Mouse (Mus musculus) kidney, adult 18-20 months (tissue): Measurements from ENCODE around the gene Eepd1.
"Not testable (repeated sequence)": the region's sequence is repeated elsewhere in the genome, so short reads cannot be mapped to it uniquely, and the experiment has no call there.

ENCODE experiments used
- DNase-seq: peaks from one replicate; pipeline ENCODE4 v3.0.0; 2021

Eepd1 gene

GRCm38 (mm10) chr9:25481344-25482095, at the start of gene Eepd1:
Gene Eepd1 (plus strand): TSS chr9:25481547.
- DNase-seq: peak; percentile 98

GRCm38 (mm10) chr9:25438836-25439235, 42.5 kb upstream of the Eepd1 start:
- no peak for DNase-seq

GRCm38 (mm10) chr9:25440046-25440445, 41.3 kb upstream of the Eepd1 start:
- DNase-seq: not testable (repeated sequence)

- no peak for DNase-seq
Measured at GRCm38 (mm10) chr9:25442041-25442440, 39.3 kb upstream of the Eepd1 start.

- DNase-seq: no peak
Measured at GRCm38 (mm10) chr9:25443029-25443428, 38.3 kb upstream of the Eepd1 start.

GRCm38 (mm10) chr9:25443546-25443945, 37.8 kb upstream of the Eepd1 start:
- DNase-seq: no peak

- no peak for DNase-seq
Measured at GRCm38 (mm10) chr9:25450394-25450793, 31.0 kb upstream of the Eepd1 start.

- no peak for DNase-seq
Measured at GRCm38 (mm10) chr9:25455027-25455426, 26.3 kb upstream of the Eepd1 start.

- no peak for DNase-seq
Measured at GRCm38 (mm10) chr9:25460835-25461555, 20.4 kb upstream of the Eepd1 start.

- DNase-seq: no peak
Measured at GRCm38 (mm10) chr9:25464305-25464704, 17.0 kb upstream of the Eepd1 start.

- DNase-seq: no peak
Measured at GRCm38 (mm10) chr9:25479392-25480020, 1.8 kb upstream of the Eepd1 start.

- no peak for DNase-seq
Measured at GRCm38 (mm10) chr9:25480676-25481075, 671 bp upstream of the Eepd1 start.

GRCm38 (mm10) chr9:25482322-25482998, 1.1 kb downstream of the Eepd1 start:
- peak; percentile 11 for DNase-seq

GRCm38 (mm10) chr9:25482999-25483347, 1.6 kb downstream of the Eepd1 start:
- no peak for DNase-seq

- no peak for DNase-seq
Measured at GRCm38 (mm10) chr9:25483931-25484618, 2.7 kb downstream of the Eepd1 start.

- DNase-seq: no peak
Measured at GRCm38 (mm10) chr9:25484619-25484986, 3.3 kb downstream of the Eepd1 start.

GRCm38 (mm10) chr9:25485006-25485405, 3.7 kb downstream of the Eepd1 start:
- DNase-seq: no peak

- DNase-seq: no peak
Measured at GRCm38 (mm10) chr9:25485406-25485805, 4.1 kb downstream of the Eepd1 start.

- DNase-seq: no peak
Measured at GRCm38 (mm10) chr9:25486246-25486807, 5.0 kb downstream of the Eepd1 start.

- peak; percentile 35 for DNase-seq
Measured at GRCm38 (mm10) chr9:25487446-25488110, 6.2 kb downstream of the Eepd1 start.

GRCm38 (mm10) chr9:25488581-25488980, 7.2 kb downstream of the Eepd1 start:
- DNase-seq: no peak
